Mouse (Mus musculus) hindbrain, embryonic 12.5 days (tissue): ENCODE results near the gene Ccdc117. TPM values are rescaled to one million over a fixed set of nuclear protein-coding genes. Genes with fewer than 3 reads are reported as not detected.

Source experiments
- ATAC-seq: fragments of 200-750 bp; cut with Nextera tagmentation; 2 replicates; pipeline ENCODE4 v1.8.0; 2017; ENCODE audit warnings: moderate TSS enrichment; ENCODE audit not compliant: low FRiP score
- H3K27ac ChIP-seq: fragments of 300-500 bp; sonication (generic); 2 replicates; pipeline ENCODE4 v1.5.1; 2016; ENCODE audit warnings: mild to moderate bottlenecking
- H3K27me3 ChIP-seq: fragments of 300-500 bp; sonication (generic); 2 replicates; pipeline ENCODE4 v1.6.1; 2016; ENCODE audit warnings: mild to moderate bottlenecking
- H3K36me3 ChIP-seq: fragments of 300-500 bp; sonication (generic); 2 replicates; pipeline ENCODE4 v1.6.1; 2016; ENCODE audit warnings: mild to moderate bottlenecking
- H3K4me1 ChIP-seq: fragments of 300-500 bp; sonication (generic); 2 replicates; pipeline ENCODE4 v1.6.1; 2016
- H3K4me2 ChIP-seq: fragments of 300-500 bp; sonication (generic); replicated peaks from 2 replicates; pipeline ENCODE4 v1.6.1; 2016; ENCODE audit warnings: mild to moderate bottlenecking
- H3K4me3 ChIP-seq: fragments of 300-500 bp; sonication (generic); 2 replicates; pipeline ENCODE4 v1.5.1; 2016; ENCODE audit warnings: mild to moderate bottlenecking
- H3K9ac ChIP-seq: fragments of 300-500 bp; sonication (generic); 2 replicates; pipeline ENCODE4 v1.6.1; 2016; ENCODE audit warnings: mild to moderate bottlenecking, moderate library complexity
- H3K9me3 ChIP-seq: fragments of 300-500 bp; sonication (generic); replicated peaks from 2 replicates; pipeline ENCODE4 v1.6.1; 2016; ENCODE audit warnings: mild to moderate bottlenecking
- WGBS: fragments of 180-500 bp; shearing (Covaris S2); methylation state at CpG from one replicate; pipeline ENCODE4 v1.1.7; 2016; 5-methylcytosine and 5-hydroxymethylcytosine counted together
- polyA plus RNA-seq: library from polyadenylated mRNA; unstranded; fragments of >200 nt; fragmentation: Nextera tagmentation; extraction: Ambion mirVana; gene quantifications from 2 replicates; pipeline ENCODE4 v1.2.1, GENCODE M21; 2016

Ccdc117 gene
- polyA plus RNA-seq: 23.1 and 25.3 TPM in 2 replicates

DNA sequence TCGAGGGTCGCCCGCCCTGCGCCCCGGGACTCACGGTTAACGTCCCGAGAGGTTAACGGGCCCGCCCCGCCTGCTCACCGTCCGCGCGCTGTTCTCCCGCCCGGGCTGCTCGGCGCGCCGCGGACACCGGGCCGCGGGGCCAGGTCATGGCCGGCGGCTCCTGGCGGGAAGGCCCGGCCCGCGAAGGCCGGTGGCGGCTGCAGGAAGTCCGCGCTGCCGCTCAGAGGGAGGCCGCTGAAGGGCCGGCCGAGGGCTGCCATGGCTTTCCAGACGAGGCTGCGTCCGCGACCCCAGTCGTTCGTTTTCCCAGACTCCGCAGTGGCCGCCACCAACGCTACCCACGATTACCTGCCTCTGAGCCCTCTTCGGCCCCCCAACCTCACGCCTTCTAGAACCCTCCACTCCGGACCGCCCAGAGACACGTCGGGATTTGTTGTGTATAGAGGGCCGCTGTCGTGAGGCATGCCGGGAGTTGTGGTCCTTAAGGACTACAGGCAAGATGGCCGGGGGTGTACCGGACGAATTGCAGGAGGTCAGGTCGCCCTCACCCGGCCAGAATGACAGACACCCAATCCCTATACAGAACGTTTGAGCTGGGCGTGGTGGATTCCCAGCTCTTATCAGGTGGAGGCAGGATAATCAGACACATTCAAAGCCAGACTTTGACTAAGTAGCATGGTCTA, at the start of gene Ccdc117:
TSS of gene Ccdc117 (minus strand) at position 389 of the 683 bp plus-strand sequence.
- no peaks in the 10 kb centered on the region for H3K27me3 ChIP-seq
- peak within 1 kb of the TSS; percentile 90 for H3K9ac ChIP-seq
- H3K4me1 ChIP-seq: peaks cover 12% of the 10 kb centered on the region
- peak within 1 kb of the TSS; percentile 88 for H3K4me3 ChIP-seq
- peak within 1 kb of the TSS; percentile 82 for H3K4me2 ChIP-seq
- ATAC-seq: peak; percentile 98
- H3K9me3 ChIP-seq: no peaks in the 10 kb centered on the region
- H3K36me3 ChIP-seq: no peaks in the 10 kb centered on the region
- peak within 1 kb of the TSS; percentile 86 for H3K27ac ChIP-seq
- 0% methylated on average over 64 of the region's 65 CpGs for WGBS

DNA sequence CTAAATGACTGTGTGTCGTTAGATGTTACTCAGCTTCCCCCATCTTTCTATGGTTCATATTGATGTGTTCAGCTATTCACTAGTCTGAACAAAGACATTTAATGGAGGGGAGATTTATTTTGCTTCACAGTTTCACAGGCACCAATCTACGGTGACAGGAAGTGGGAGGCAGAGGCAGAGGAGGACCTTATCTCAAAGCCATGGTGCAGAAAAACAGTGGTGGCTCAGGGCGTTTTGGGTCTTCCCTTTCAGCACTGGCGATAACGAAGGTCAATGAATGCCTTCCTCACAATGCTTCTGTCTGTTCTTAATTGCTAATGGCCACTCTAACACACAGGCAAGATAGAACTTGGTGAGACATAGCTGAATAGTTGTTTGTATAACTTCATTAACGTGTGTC, 33.1 kb upstream of the Ccdc117 start:
- no peak overlapping the region for H3K9ac ChIP-seq
- H3K36me3 ChIP-seq: no peaks in the 10 kb centered on the region
- H3K27me3 ChIP-seq: no peaks in the 10 kb centered on the region
- no peak overlapping the region for H3K4me3 ChIP-seq
- WGBS: 82% methylated on average over 6 of the region's 6 CpGs
- no peaks in the 10 kb centered on the region for H3K9me3 ChIP-seq
- ATAC-seq: no peak
- no peak overlapping the region for H3K27ac ChIP-seq
- no peak overlapping the region for H3K4me2 ChIP-seq
- no peaks in the 10 kb centered on the region for H3K4me1 ChIP-seq

DNA sequence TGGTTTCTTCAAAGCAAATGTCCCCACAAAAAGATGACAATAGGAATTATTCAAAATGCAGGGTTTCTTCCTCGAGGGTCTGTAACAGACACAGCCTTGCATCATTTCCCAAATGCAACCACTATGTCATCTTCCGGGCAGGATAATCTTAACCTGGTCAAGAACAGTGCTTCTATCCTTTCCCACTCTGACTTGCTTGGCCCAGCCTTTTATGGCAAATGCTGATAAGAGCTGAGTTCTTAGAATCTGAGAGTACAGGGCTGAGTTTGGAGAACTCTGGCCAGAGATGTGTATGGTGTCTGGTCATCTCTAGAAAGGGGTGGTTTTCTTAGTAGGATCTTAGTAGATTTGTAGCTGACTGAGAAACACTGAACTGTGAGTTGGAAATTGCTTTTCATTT, 31.8 kb upstream of the Ccdc117 start:
- no peak overlapping the region for H3K4me2 ChIP-seq
- H3K4me1 ChIP-seq: no peaks in the 10 kb centered on the region
- H3K36me3 ChIP-seq: no peaks in the 10 kb centered on the region
- no peak overlapping the region for H3K9ac ChIP-seq
- no peaks in the 10 kb centered on the region for H3K27me3 ChIP-seq
- no peak overlapping the region for H3K27ac ChIP-seq
- H3K4me3 ChIP-seq: no peak overlapping the region
- 85% methylated on average over 2 of the region's 2 CpGs for WGBS
- no peaks in the 10 kb centered on the region for H3K9me3 ChIP-seq
- no peak for ATAC-seq

DNA sequence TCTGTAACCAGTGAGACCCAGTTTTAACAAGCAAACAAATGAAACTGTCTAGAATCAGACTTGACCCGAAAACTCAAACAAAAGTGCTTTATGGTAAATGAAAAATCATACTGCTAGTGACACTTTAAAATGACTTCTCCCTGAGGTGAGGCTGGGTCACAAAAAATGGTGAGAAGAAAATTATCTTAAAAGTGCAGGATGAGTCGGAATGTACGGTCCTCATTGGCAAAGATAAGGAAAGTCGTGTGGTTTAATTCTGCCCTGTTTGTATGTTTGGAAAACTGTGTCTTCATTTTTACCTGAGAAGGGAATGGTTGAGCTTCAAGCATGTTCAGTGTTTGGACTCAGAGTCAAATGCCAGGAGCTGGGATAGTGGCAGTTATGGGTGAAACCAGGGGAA, 29.9 kb upstream of the Ccdc117 start:
- Histone ChIP-seq H3K9me3 (no peaks in the 10 kb centered on the region; the same call in 1 of the 2 replicates), H3K27me3 (no peaks in the 10 kb centered on the region), H3K36me3 (no peaks in the 10 kb centered on the region), H3K27ac (no peak overlapping the region), H3K4me1 (no peaks in the 10 kb centered on the region), H3K4me2 (no peak overlapping the region), H3K9ac (no peak overlapping the region), H3K4me3 (no peak overlapping the region)
- no peak for ATAC-seq
- WGBS: 92% methylated on average over 4 of the region's 4 CpGs

DNA sequence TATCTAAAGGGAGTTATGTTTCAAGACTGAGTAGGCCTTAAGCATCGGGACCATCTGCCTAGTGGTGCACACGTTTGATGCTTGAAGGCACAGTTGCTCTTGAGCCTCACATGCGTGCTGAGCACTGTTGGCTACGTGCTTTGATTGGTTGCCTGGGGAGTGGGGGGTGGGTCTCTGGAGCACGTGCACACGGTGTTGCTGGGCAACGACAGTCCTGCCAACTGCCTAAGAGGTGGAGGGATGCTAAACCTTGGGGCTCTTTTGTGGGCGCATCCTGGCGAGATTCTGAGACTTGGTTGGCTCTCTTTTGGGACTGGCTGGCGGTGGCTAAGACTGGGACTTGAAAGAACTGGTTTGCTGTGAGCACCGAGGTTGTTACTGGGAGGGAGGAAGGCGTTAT, 27.5 kb upstream of the Ccdc117 start, which contains the start of gene Ankrd36:
TSS of gene Ankrd36 (plus strand) at position 211 of the 400 bp plus-strand sequence.
- no peak for ATAC-seq

DNA sequence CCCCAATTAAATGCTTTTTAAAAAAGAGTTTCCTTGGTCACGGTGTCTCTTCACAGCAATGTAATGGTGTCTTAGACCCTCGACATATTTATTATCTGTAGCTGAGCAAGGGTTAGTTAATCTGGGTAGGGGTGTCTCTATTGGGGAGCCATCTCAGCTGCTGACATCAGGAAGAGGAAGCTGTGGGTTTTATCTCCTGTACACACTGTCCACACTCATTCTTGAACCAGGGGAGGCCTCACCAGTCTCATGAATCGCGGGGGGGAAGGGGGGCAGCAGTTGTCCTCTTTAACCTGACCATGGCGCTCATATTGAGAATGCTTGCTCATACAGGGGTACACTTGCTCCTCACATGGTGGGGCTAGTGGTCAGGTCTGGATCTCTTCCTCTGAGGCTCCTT, 26.1 kb upstream of the Ccdc117 start:
- 89% methylated on average over 5 of the region's 5 CpGs for WGBS
- ATAC-seq: no peak

More for the DNA sequence above, 27.5 kb upstream of the Ccdc117 start, which contains the start of gene Ankrd36:
- Histone ChIP-seq H3K27me3 (no peaks in the 10 kb centered on the region), H3K9ac (no peak within 1 kb of the TSS), H3K36me3 (no peaks in the 10 kb centered on the region), H3K27ac (no peak within 1 kb of the TSS), H3K4me3 (no peak within 1 kb of the TSS), H3K9me3 (no peaks in the 10 kb centered on the region; the same call in 1 of the 2 replicates), H3K4me2 (no peak within 1 kb of the TSS), H3K4me1 (no peaks in the 10 kb centered on the region)
- WGBS: 79% methylated on average over 12 of the region's 12 CpGs

DNA sequence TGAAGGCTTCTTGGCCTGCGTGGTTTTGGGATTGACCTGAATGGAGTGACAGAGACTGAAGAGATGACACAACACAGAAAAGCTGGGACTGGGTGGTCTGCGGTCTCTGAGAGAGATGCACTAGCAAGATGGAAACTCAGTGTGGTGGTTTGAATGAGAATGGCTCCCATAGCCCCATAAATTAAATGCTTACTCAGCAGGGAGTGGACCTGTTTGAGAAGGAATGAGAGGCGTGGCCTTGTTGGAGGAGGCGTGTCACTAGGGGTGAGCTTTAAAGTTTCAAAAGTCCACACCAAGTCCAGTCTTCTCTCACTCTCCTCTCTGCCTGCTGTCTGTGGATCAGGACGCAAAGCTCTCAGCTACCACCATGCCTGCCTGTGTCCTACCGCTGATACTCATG, 25.7 kb upstream of the Ccdc117 start:
- 94% methylated on average over 6 of the region's 6 CpGs for WGBS

More for the DNA sequence above, 26.1 kb upstream of the Ccdc117 start:
- Histone ChIP-seq H3K4me3 (no peak overlapping the region), H3K9me3 (no peaks in the 10 kb centered on the region; the same call in 1 of the 2 replicates), H3K27me3 (no peaks in the 10 kb centered on the region), H3K9ac (no peak overlapping the region), H3K4me2 (no peak overlapping the region), H3K4me1 (no peaks in the 10 kb centered on the region), H3K27ac (no peak overlapping the region), H3K36me3 (no peaks in the 10 kb centered on the region)

DNA sequence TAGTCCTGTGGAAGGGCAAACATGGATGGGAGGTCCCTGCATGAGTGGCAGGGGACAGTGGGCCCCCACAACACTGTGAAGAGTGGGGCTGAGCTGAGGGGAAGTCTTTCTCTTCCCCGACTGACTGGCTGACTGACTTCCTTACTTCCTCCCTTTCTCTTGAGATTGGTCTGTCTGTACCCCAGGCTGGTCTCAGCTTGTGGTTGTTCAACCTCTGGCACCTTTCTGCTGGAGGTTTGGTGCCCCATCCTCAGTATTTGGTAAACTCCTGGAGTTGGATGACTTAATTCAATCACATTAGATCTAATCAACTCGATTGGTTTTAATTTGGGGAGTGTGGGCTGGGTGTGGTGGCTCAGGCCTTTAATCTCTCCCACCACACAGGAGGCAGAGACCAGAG, 24.5 kb upstream of the Ccdc117 start:
- Histone ChIP-seq H3K4me2 (no peak overlapping the region), H3K9ac (no peak overlapping the region), H3K9me3 (no peaks in the 10 kb centered on the region; the same call in 1 of the 2 replicates), H3K4me1 (peaks cover 4% of the 10 kb centered on the region; the same call in 1 of the 2 replicates), H3K36me3 (no peaks in the 10 kb centered on the region), H3K4me3 (no peak overlapping the region), H3K27ac (no peak overlapping the region), H3K27me3 (no peaks in the 10 kb centered on the region)
- ATAC-seq: no peak
- 75% methylated on average over 2 of the region's 2 CpGs for WGBS

More for the DNA sequence above, 25.7 kb upstream of the Ccdc117 start:
- H3K4me2 ChIP-seq: no peak overlapping the region
- no peaks in the 10 kb centered on the region for H3K27me3 ChIP-seq
- no peak overlapping the region for H3K9ac ChIP-seq
- peaks cover 4% of the 10 kb centered on the region; the same call in 1 of the 2 replicates for H3K4me1 ChIP-seq
- no peaks in the 10 kb centered on the region; the same call in 1 of the 2 replicates for H3K9me3 ChIP-seq
- ATAC-seq: no peak
- no peak overlapping the region for H3K27ac ChIP-seq
- no peak overlapping the region for H3K4me3 ChIP-seq
- H3K36me3 ChIP-seq: no peaks in the 10 kb centered on the region

DNA sequence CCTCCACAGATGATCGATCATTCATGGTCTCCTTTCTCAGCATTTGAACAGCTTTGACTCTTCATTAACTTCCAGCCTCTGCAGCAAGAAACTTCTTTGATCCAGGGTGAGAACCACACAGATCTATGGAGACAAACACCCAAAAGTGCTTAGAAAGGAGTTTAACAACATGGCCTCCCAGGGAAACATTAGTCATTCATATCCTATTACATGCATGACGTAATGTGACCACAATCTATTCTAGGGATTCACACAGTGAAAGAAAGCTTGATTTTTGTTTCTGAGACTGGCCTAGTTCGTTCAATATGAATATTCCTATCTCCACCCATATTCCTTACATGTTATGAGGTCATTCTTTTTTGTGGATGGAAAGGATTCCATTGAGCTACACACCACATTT, 23.6 kb upstream of the Ccdc117 start:
- H3K4me1 ChIP-seq: peaks cover 4% of the 10 kb centered on the region; the same call in 1 of the 2 replicates
- H3K4me3 ChIP-seq: no peak overlapping the region
- no peak for ATAC-seq
- no peaks in the 10 kb centered on the region; the same call in 1 of the 2 replicates for H3K9me3 ChIP-seq
- no peak overlapping the region for H3K4me2 ChIP-seq
- H3K27ac ChIP-seq: no peak overlapping the region
- WGBS: 84% methylated on average over 3 of the region's 3 CpGs
- H3K9ac ChIP-seq: no peak overlapping the region
- no peaks in the 10 kb centered on the region for H3K27me3 ChIP-seq
- no peaks in the 10 kb centered on the region for H3K36me3 ChIP-seq

DNA sequence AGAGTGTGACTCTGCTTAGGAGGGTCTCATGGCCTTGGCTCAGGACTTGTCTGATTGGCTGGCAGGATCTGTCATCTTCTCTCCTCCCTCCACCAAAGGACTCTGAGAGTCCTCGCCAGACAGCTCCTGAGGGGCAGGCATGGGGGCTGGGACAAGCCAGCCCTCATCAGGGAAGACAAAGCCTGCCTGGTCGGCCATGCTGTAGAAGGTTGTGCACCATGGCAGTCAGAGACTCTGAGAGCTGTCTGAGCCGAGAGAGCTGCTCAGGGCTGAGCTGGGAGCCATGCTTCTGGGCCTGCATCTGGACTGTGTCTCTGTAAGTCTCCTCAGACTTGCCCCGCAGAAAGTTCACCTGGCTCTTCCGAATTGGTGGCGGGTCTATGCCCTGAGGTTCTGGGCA, 21.9 kb upstream of the Ccdc117 start:
- no peak for ATAC-seq
- Histone ChIP-seq H3K27ac (no peak overlapping the region), H3K4me1 (peaks cover 4% of the 10 kb centered on the region; the same call in 1 of the 2 replicates), H3K27me3 (no peaks in the 10 kb centered on the region), H3K9ac (no peak overlapping the region), H3K36me3 (no peaks in the 10 kb centered on the region), H3K4me3 (no peak overlapping the region), H3K4me2 (no peak overlapping the region), H3K9me3 (no peaks in the 10 kb centered on the region; the same call in 1 of the 2 replicates)
- 68% methylated on average over 6 of the region's 6 CpGs for WGBS

DNA sequence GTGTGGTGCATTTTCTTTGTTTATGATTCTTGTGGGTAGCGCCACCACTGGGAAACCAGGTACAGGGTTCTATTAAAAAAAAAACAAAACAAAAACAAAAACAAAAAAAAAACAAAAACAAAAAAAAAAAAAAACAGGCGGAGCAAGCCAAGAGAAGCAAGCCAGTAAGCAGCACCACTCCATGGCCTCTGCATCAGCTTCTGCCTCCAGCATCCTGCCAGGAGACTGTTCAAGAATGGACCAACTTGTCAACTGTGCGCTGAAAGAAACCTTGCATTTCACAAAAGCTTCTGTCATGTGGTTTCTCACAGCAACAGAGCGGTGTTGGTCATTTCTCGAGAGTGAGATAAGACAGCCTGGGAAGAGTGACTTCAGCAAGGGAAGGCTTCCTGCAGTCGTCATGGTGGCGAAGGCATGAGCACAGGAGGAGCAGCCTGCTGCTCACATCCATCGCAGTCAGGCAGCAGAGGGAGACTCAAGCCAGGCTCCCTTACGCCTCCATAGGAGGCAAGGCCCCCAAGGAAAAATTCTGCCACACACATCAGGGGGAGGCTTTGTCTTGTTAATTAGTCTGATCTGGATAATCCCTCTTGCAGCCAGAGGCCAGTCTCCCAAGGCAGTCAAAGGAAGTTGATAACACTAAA, 20.8 kb upstream of the Ccdc117 start:
- no peaks in the 10 kb centered on the region for H3K36me3 ChIP-seq
- H3K9me3 ChIP-seq: no peaks in the 10 kb centered on the region
- H3K9ac ChIP-seq: no peak overlapping the region
- H3K4me3 ChIP-seq: no peak overlapping the region
- WGBS: 25% methylated on average over 9 of the region's 9 CpGs
- H3K4me1 ChIP-seq: peaks cover 4% of the 10 kb centered on the region; the same call in 1 of the 2 replicates
- H3K27ac ChIP-seq: no peak overlapping the region
- no peaks in the 10 kb centered on the region for H3K27me3 ChIP-seq
- H3K4me2 ChIP-seq: no peak overlapping the region
- peak; percentile 48; the same call in 1 of the 2 replicates for ATAC-seq

DNA sequence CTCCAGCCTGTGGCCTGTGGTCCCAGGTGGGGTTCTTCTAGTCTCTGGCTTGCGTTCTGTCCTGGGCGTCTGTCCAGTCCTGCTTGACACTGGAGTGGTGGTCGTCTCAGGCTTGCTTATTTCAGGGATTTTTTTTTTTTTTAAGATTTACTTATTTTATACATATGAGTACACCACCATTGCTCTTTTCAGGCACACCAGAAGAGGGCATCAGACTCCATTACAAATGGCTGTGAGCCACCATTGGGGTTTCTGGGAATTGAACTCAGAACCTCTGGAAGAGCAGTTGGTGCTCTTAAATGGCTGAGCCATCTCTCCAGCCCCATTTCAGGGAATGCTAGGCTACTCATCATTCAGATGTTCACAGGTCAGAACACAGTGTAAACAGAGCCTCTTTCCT, 18.3 kb upstream of the Ccdc117 start:
- H3K9me3 ChIP-seq: no peaks in the 10 kb centered on the region
- ATAC-seq: no peak
- peaks cover 4% of the 10 kb centered on the region; the same call in 1 of the 2 replicates for H3K4me1 ChIP-seq
- H3K36me3 ChIP-seq: no peaks in the 10 kb centered on the region
- no peak overlapping the region for H3K4me2 ChIP-seq
- H3K9ac ChIP-seq: no peak overlapping the region
- no peak overlapping the region for H3K4me3 ChIP-seq
- WGBS: 85% methylated on average over 3 of the region's 3 CpGs
- no peak overlapping the region for H3K27ac ChIP-seq
- H3K27me3 ChIP-seq: no peaks in the 10 kb centered on the region
